Mouse (Mus musculus): ENCODE results near the gene Pdcd6ip.
A peak's percentile ranks its signal among the peaks of the same experiment; 100 is the strongest.
"Not testable (repeated sequence)": the region's sequence is repeated elsewhere in the genome, so short reads cannot be mapped to it uniquely, and the experiment has no call there.

The Pdcd6ip gene

GRCm38 (mm10) chr9:113701441-113702160 is 6.5 kb downstream of the Pdcd6ip start:
- DNase-seq (ENCODE audit: low spot score in 2 of 2): no peak

GRCm38 (mm10) chr9:113687461-113687860 is 20.6 kb downstream of the Pdcd6ip start:
- no peak for DNase-seq (ENCODE audit: low spot score in 2 of 2)

GRCm38 (mm10) chr9:113673721-113674120 is 34.3 kb downstream of the Pdcd6ip start:
- DNase-seq (ENCODE audit: low spot score in 2 of 2): no peak

- no peak for DNase-seq (ENCODE audit: low spot score in 2 of 2)
Measured at GRCm38 (mm10) chr9:113672352-113672751, 35.7 kb downstream of the Pdcd6ip start.

- DNase-seq (ENCODE audit: low spot score in 2 of 2): no peak
Measured at GRCm38 (mm10) chr9:113670857-113671106, 37.3 kb downstream of the Pdcd6ip start.

GRCm38 (mm10) chr9:113670105-113670856 is 37.8 kb downstream of the Pdcd6ip start:
- no peak for DNase-seq (ENCODE audit: low spot score in 2 of 2)

- no peak for DNase-seq (ENCODE audit: low spot score in 2 of 2)
Measured at GRCm38 (mm10) chr9:113663476-113663875, 44.6 kb downstream of the Pdcd6ip start.

- no peak for DNase-seq (ENCODE audit: low spot score in 2 of 2)
Measured at GRCm38 (mm10) chr9:113657837-113658236, 50.2 kb downstream of the Pdcd6ip start.

- no peak for DNase-seq (ENCODE audit: low spot score in 2 of 2)
Measured at GRCm38 (mm10) chr9:113653571-113653970, 54.5 kb downstream of the Pdcd6ip start.

- DNase-seq (ENCODE audit: low spot score in 2 of 2): no peak
Measured at GRCm38 (mm10) chr9:113650787-113651186, 57.3 kb downstream of the Pdcd6ip start.

- DNase-seq (ENCODE audit: low spot score in 2 of 2): not testable (repeated sequence)
Measured at GRCm38 (mm10) chr9:113649211-113649610, 58.8 kb downstream of the Pdcd6ip start.

GRCm38 (mm10) chr9:113645837-113646169 is 62.3 kb downstream of the Pdcd6ip start:
- DNase-seq (ENCODE audit: low spot score in 2 of 2): no peak

- peak; percentile 57 to 76 for DNase-seq (ENCODE audit: low spot score in 2 of 2)
Measured at GRCm38 (mm10) chr9:113645153-113645836, 62.8 kb downstream of the Pdcd6ip start.

- no peak for DNase-seq (ENCODE audit: low spot score in 2 of 2)
Measured at GRCm38 (mm10) chr9:113644701-113645100, 63.4 kb downstream of the Pdcd6ip start.

- DNase-seq (ENCODE audit: low spot score in 2 of 2): no peak
Measured at GRCm38 (mm10) chr9:113644076-113644475, 64.0 kb downstream of the Pdcd6ip start.

- DNase-seq (ENCODE audit: low spot score in 2 of 2): no peak
Measured at GRCm38 (mm10) chr9:113643669-113644068, 64.4 kb downstream of the Pdcd6ip start.

GRCm38 (mm10) chr9:113634986-113635385 is 73.1 kb downstream of the Pdcd6ip start:
- DNase-seq (ENCODE audit: low spot score in 2 of 2): no peak

- DNase-seq (ENCODE audit: low spot score in 2 of 2): no peak
Measured at GRCm38 (mm10) chr9:113633168-113633744, 74.8 kb downstream of the Pdcd6ip start.

- no peak for DNase-seq (ENCODE audit: low spot score in 2 of 2)
Measured at GRCm38 (mm10) chr9:113632350-113633043, 75.6 kb downstream of the Pdcd6ip start.

GRCm38 (mm10) chr9:113629632-113630031 is 78.4 kb downstream of the Pdcd6ip start:
- DNase-seq (ENCODE audit: low spot score in 2 of 2): peak; percentile 65 to 78

GRCm38 (mm10) chr9:113629191-113629590 is 78.9 kb downstream of the Pdcd6ip start:
- no peak for DNase-seq (ENCODE audit: low spot score in 2 of 2)

- no peak for DNase-seq (ENCODE audit: low spot score in 2 of 2)
Measured at GRCm38 (mm10) chr9:113628780-113629179, 79.3 kb downstream of the Pdcd6ip start.

All from frontal cortex, postnatal 10 days (tissue).